Mouse (Mus musculus) C2C12 (cell line): ENCODE data around the gene Dnajb4.

Experiments
- CEBPB ChIP-seq: IDR thresholded peaks from one replicate; pipeline ENCODE4 v1.6.1; 2011; ENCODE audit warnings: low read depth, mild to moderate bottlenecking, control low read depth, moderate library complexity
- CTCF ChIP-seq: IDR thresholded peaks from one replicate; pipeline ENCODE4 v1.5.1; 2011; ENCODE audit not compliant: control insufficient read depth, insufficient read depth, insufficient read length
- MAX ChIP-seq: IDR thresholded peaks from one replicate; pipeline ENCODE4 v1.6.1; 2011; ENCODE audit warnings: mild to moderate bottlenecking, control low read depth
- MYOD1 ChIP-seq: IDR thresholded peaks from one replicate; pipeline ENCODE4 v1.6.1; 2011; ENCODE audit warnings: low read depth; ENCODE audit not compliant: control insufficient read depth, insufficient read length
- USF1 ChIP-seq: IDR thresholded peaks from one replicate; pipeline ENCODE4 v1.6.1; 2011; ENCODE audit warnings: low read depth, mild to moderate bottlenecking, control low read depth, moderate library complexity

GRCm38 (mm10) chr3:152202942-152203341 lies 7.2 kb downstream of the Dnajb4 start:
- TF ChIP-seq CEBPB (no peak), CTCF (no peak), USF1 (no peak), MAX (no peak), MYOD1 (no peak)
